Mouse (Mus musculus) CD4-positive helper T cell, adult 2 months (primary cell): ENCODE data around the gene Gm10309.

Source experiments
- DNase-seq: peaks from one replicate; pipeline ENCODE4 v3.0.0-alpha.2; 2012; ENCODE audit warnings: low read depth, missing footprints, low spot score

Gene Gm10309

GRCm38 (mm10) chr17:86505183-86505631, at the start of gene Gm10309:
Gene Gm10309 (minus strand): TSS chr17:86505232.
- DNase-seq: no peak

GRCm38 (mm10) chr17:86551995-86552394, 47.0 kb upstream of the Gm10309 start:
- DNase-seq: no peak

GRCm38 (mm10) chr17:86551561-86551960, 46.5 kb upstream of the Gm10309 start:
- DNase-seq: no peak

GRCm38 (mm10) chr17:86549128-86549527, 44.1 kb upstream of the Gm10309 start:
- DNase-seq: no peak

- no peak for DNase-seq
These were observed 41.5 kb upstream of the Gm10309 start for GRCm38 (mm10) chr17:86546529-86546928.

GRCm38 (mm10) chr17:86539881-86540430, 34.9 kb upstream of the Gm10309 start:
- no peak for DNase-seq

GRCm38 (mm10) chr17:86535827-86536656, 31.0 kb upstream of the Gm10309 start:
- DNase-seq: peak; percentile 79

- no peak for DNase-seq
These were observed 30.1 kb upstream of the Gm10309 start for GRCm38 (mm10) chr17:86535096-86535495.

GRCm38 (mm10) chr17:86533549-86533851, 28.5 kb upstream of the Gm10309 start:
- DNase-seq: no peak

GRCm38 (mm10) chr17:86532783-86533548, 27.9 kb upstream of the Gm10309 start:
- DNase-seq: no peak

GRCm38 (mm10) chr17:86531231-86531630, 26.2 kb upstream of the Gm10309 start:
- no peak for DNase-seq

- DNase-seq: no peak
These were observed 24.4 kb upstream of the Gm10309 start for GRCm38 (mm10) chr17:86529411-86529810.

- DNase-seq: no peak
These were observed 24.0 kb upstream of the Gm10309 start for GRCm38 (mm10) chr17:86529003-86529402.

- DNase-seq: no peak
These were observed 22.3 kb upstream of the Gm10309 start for GRCm38 (mm10) chr17:86527298-86527697.

- DNase-seq: no peak
These were observed 21.0 kb upstream of the Gm10309 start for GRCm38 (mm10) chr17:86526016-86526415.

GRCm38 (mm10) chr17:86525075-86525474, 20.0 kb upstream of the Gm10309 start:
- no peak for DNase-seq

GRCm38 (mm10) chr17:86523843-86524242, 18.8 kb upstream of the Gm10309 start:
- DNase-seq: no peak

- DNase-seq: no peak
These were observed 18.3 kb upstream of the Gm10309 start for GRCm38 (mm10) chr17:86523374-86523773.

- no peak for DNase-seq
These were observed 17.6 kb upstream of the Gm10309 start for GRCm38 (mm10) chr17:86522649-86523048.

- DNase-seq: no peak
These were observed 16.2 kb upstream of the Gm10309 start for GRCm38 (mm10) chr17:86521252-86521651.

- DNase-seq: no peak
These were observed 13.6 kb upstream of the Gm10309 start for GRCm38 (mm10) chr17:86518604-86519003.

- no peak for DNase-seq
These were observed 11.6 kb upstream of the Gm10309 start for GRCm38 (mm10) chr17:86516630-86517029.
